Mouse (Mus musculus) urinary bladder, postnatal 10 days (tissue): ENCODE data around the gene Spata22.
"Not testable (repeated sequence)": the region's sequence is repeated elsewhere in the genome, so short reads cannot be mapped to it uniquely, and the experiment has no call there.

Source experiments
- DNase-seq: peaks from one replicate; pipeline ENCODE4 v3.0.0; 2022; ENCODE audit warnings: low spot score

Gene Spata22

DNA sequence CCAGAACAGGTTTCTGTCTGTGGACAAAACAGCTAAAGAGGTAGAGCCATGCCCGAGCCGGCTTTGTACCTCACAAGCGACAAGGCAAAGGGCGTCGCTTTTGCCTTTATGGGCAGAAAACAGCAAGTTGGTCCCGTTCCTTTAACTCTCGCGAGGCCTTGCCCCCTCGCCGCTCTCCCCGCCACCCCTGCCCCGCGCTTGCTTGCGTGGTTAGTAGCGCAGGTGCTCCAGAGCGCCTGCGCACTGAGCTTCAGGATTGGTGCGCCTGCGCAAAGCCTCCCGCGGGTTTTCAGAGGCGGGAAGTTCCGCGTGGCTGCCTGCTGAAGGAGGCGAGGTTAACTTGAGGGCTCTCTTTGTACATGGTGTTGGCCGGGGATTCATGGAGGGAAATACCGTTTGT lies at the start of gene Spata22, which contains the start of the genes Aspa and Gm49340:
Gene Spata22, plus strand, starts transcription at position 300 of the 400 bp plus-strand sequence.
Gene Aspa, minus strand, starts transcription at position 155 of the 400 bp plus-strand sequence.
Gene Gm49340, plus strand, starts transcription at position 300 of the 400 bp plus-strand sequence.
- DNase-seq: no peak

DNA sequence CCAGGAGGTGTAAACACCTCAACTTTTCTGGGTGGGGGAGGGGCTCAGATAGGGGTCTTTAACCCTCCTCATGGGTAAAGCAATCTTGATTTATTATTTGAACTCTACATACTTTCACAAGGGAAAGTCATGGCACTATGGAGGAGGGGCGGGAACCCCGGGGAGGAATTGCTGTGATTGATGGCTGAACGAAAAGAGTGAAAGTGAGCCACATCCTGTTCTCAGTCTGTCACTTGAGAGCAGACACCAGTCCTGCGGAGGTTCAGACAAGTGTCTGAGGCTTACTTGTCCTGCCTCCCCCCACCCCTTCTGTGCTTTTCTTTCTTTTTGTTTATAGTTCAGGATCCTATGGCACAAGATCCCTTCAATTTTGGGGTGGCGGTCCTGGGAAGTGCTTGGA lies 48.8 kb upstream of the Spata22 start:
- no peak for DNase-seq

GRCm38 (mm10) chr11:73281528-73282027 lies 48.0 kb upstream of the Spata22 start:
- no peak for DNase-seq

- DNase-seq: no peak
Measured at GRCm38 (mm10) chr11:73283369-73283768, 46.2 kb upstream of the Spata22 start.

- DNase-seq: no peak
Measured at GRCm38 (mm10) chr11:73283926-73284325, 45.6 kb upstream of the Spata22 start.

GRCm38 (mm10) chr11:73284351-73284750 lies 45.2 kb upstream of the Spata22 start:
- DNase-seq: no peak

GRCm38 (mm10) chr11:73289621-73290020 lies 39.9 kb upstream of the Spata22 start:
- DNase-seq: no peak

DNA sequence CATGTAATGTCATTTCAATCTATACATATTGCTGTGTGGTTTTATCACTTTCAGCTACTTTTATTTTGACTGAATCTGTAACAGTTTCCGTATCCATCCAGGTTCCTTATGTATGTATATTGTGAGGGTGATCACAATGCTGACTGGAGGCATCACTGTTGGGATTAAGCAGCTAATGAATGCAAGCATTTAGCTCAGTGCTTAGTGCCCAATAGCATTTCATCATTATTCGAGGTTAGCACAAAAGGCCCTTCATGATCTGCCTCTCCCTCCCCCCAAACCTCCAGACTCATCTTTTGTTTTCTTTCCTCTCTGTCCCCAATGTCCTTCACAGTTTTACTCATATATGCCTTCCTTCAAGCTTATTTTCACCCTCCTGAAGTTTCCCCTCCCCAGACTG lies 26.4 kb upstream of the Spata22 start:
- DNase-seq: no peak

DNA sequence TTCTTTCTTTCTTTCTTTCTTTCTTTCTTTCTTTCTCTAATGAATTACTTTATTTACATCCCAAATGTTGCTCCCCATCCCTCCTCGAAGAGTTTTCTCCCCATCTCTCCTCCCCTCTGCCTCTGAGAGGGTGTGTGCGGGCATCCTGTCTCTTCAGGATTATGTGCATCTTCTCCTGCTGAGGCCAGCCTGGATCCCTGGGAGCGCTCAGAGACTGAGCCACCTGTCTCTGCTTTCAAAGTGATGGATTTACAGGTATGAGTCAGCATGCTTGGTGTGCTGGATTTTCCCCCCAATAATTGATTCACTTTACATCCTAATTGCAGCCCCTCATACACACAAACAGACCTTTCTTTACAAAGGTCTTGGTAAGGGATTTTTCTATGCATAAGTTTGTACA lies 13.6 kb upstream of the Spata22 start:
- no peak for DNase-seq

GRCm38 (mm10) chr11:73318581-73318980 lies 11.0 kb upstream of the Spata22 start:
- DNase-seq: not testable (repeated sequence)

DNA sequence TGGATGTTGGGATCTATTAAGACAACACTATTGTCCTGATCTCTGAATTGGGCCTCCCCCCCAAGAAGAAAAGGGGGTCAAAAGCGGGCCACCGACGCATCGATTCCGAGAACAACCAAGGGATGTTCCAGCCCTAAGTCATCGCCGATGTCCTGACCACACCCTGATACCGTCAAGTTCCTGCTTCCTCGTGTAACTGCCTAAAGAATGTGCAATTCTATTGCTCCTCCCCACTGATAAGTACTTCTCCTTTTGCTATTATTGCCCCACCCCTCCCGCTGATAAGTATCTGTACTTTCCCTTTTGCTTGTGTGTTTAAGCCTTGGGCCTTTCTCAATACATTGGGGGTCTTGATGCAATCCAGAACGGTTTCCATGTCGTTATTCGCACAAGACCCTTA lies 8.5 kb upstream of the Spata22 start:
- not testable (repeated sequence) for DNase-seq

- DNase-seq: no peak
Measured at GRCm38 (mm10) chr11:73323906-73324830, 5.4 kb upstream of the Spata22 start.

DNA sequence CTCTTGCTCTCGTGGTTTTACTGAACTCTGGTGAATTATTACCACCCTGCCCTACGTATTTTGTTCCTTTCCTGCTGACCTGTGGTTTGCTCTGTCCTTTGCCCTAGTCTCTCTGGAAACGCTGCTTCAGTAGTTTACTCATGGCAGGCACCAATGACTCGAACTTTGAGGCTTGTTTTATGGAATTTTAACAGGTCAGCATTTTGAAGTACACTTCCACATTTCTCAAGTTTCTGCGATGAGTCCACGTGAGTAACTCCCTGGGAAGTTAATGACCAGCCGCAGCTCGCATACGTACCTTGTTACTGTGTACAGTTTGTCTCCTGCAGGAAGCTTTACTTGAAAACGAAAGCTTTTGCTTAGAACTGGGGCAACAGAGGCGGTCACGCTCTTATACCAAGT lies 3.1 kb upstream of the Spata22 start:
- no peak for DNase-seq

DNA sequence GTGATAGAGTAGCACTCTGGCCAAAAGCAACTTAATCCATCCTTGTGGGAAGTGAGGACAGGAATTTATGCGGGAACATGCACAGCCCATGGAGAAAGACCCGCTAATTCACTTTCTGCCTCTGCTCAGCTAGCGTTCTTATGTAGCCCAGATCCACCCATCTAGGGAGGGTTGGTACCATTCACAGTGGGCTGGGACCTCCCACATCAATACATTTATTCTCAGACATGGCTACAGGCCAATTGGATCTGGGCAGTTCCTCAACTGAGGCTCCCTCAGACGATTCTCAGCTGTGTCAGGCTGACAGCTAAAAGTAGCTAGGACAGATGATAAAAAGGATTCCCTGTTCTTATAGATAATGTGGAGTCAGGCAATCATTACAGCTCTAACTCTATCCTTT lies 2.2 kb upstream of the Spata22 start:
- no peak for DNase-seq

GRCm38 (mm10) chr11:73333357-73333756 lies 3.8 kb downstream of the Spata22 start:
- no peak for DNase-seq

DNA sequence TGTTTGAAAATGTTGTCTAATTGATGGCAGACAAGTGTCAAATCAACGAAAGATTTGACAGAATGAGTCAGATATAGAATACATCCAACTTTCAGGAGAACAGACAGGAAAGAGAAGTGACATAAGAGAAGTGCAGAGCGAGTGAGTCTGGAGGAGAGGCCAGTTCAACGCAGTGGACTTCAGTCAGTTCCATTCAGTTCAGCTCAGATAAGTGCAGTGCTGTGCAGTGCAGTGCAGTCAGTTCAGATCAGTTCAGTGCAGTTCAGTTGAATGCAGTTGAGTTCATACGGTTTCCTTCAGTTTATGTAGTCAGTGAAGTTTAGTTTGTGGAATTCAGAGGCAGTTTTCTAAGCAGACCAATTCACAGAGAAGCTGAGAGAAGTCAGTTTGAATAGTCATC lies 7.4 kb downstream of the Spata22 start:
- DNase-seq: no peak

GRCm38 (mm10) chr11:73350483-73350882 lies 20.9 kb downstream of the Spata22 start, which contains the start of gene Olfr20:
TSS of gene Olfr20 (plus strand) at chr11:73350783.
- DNase-seq: no peak

DNA sequence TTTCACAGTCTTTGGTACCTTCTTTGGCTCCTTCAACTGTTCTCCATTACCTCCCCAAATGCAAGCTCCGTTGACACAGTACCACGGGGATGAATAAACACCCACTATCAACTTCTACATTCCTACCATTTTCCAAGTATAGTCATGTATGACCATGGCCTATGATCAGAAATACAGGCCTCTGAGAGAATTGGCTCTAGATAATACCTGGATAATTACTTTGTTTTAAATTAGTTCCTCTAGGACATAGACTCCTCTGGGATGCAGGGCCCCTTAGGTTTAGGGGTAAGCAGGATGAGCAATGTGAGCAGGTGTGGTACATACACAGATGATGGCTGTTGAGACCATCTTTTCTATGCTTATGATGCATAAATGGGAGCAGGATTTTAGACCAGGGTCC lies 41.4 kb downstream of the Spata22 start, which contains the start of gene Olfr376:
Gene Olfr376, plus strand, starts transcription at position 301 of the 400 bp plus-strand sequence.
- DNase-seq: no peak

- no peak for DNase-seq
Measured at GRCm38 (mm10) chr11:73395374-73395773, 65.8 kb downstream of the Spata22 start.
